Mouse (Mus musculus) cortical plate, adult 2 months (tissue): ENCODE results near the gene Olfr5. TPM values are rescaled to one million over a fixed set of nuclear protein-coding genes. Genes with fewer than 3 reads are reported as not detected.

Experiments
- H3K27ac ChIP-seq: fragments of 200-500 bp; 2 replicates; pipeline ENCODE4 v1.5.1; 2012; ENCODE audit warnings: low read length, control low read depth, inconsistent platforms; ENCODE audit not compliant: insufficient read depth
- H3K4me1 ChIP-seq: fragments of 200-500 bp; 2 replicates; pipeline ENCODE4 v1.6.1; 2011; ENCODE audit warnings: low read length; ENCODE audit not compliant: control insufficient read depth, insufficient read depth
- H3K4me3 ChIP-seq: fragments of 200-500 bp; 2 replicates; pipeline ENCODE4 v1.5.1; 2011; ENCODE audit warnings: mild to moderate bottlenecking, low read length, control low read depth; ENCODE audit not compliant: insufficient read depth
- CTCF ChIP-seq: fragments of 200-500 bp; IDR thresholded peaks from 2 replicates; pipeline ENCODE4 v1.5.1; 2011; ENCODE audit warnings: mild to moderate bottlenecking, control low read depth, low read length; ENCODE audit not compliant: insufficient read depth; ENCODE audit errors: extremely low read depth
- POLR2A ChIP-seq: fragments of 200-500 bp; IDR thresholded peaks from 2 replicates; pipeline ENCODE4 v1.6.1; 2011; ENCODE audit warnings: mild to moderate bottlenecking, low read length, control low read depth; ENCODE audit not compliant: insufficient read depth; ENCODE audit errors: extremely low read depth
- polyA plus RNA-seq: library from polyadenylated mRNA; depleted of rRNA; stranded (reverse); fragments of >200 nt; gene quantifications from 2 replicates; pipeline ENCODE4 v1.2.3, GENCODE M21; 2012; rRNA removed

Olfr5 gene
- polyA plus RNA-seq, 1 experiment: not detected

- Histone ChIP-seq H3K27ac (no peak overlapping the region), H3K4me1 (no peaks in the 10 kb centered on the region), H3K4me3 (no peak overlapping the region)
- TF ChIP-seq CTCF: no peak
- no peak for TF ChIP-seq POLR2A
These were observed 39.0 kb downstream of the Olfr5 start for GRCm38 (mm10) chr7:6447771-6448170.

GRCm38 (mm10) chr7:6441173-6441572 lies 45.6 kb downstream of the Olfr5 start:
- Histone ChIP-seq H3K27ac (no peak overlapping the region), H3K4me1 (no peaks in the 10 kb centered on the region), H3K4me3 (no peak overlapping the region)
- no peak for TF ChIP-seq POLR2A
- no peak for TF ChIP-seq CTCF

DNA sequence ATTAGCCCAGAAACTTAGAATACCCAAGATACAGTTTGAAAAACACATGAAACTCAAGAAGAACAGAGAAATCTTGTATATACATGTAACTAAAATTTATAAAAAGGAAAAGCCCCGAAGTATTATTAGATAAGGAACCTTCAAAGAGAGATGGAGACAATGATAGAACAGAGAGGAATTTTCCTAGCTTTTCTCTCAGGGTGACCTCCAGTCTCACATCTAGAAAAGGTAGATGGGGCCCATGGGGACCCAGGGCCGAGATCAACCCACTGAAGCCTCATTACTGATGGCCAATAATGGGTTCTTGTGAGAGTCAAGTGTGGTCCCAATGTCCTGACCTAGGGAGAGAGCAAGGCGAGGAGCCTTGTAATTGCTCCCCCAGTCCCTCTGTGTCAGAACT lies 48.4 kb downstream of the Olfr5 start, which contains the start of gene Olfr1344:
Gene Olfr1344 (plus strand): TSS at position 301 of the 400 bp plus-strand sequence.
- no peaks in the 10 kb centered on the region for H3K4me1 ChIP-seq
- H3K4me3 ChIP-seq: no peak within 1 kb of the TSS
- no peak within 1 kb of the TSS for H3K27ac ChIP-seq
- TF ChIP-seq CTCF (no peak), POLR2A (no peak)

- H3K27ac ChIP-seq: no peak overlapping the region
- H3K4me3 ChIP-seq: no peak overlapping the region
- no peaks in the 10 kb centered on the region for H3K4me1 ChIP-seq
- TF ChIP-seq CTCF (peak; percentile 44), POLR2A (no peak)
These were observed 56.4 kb downstream of the Olfr5 start for GRCm38 (mm10) chr7:6430342-6430741.

DNA sequence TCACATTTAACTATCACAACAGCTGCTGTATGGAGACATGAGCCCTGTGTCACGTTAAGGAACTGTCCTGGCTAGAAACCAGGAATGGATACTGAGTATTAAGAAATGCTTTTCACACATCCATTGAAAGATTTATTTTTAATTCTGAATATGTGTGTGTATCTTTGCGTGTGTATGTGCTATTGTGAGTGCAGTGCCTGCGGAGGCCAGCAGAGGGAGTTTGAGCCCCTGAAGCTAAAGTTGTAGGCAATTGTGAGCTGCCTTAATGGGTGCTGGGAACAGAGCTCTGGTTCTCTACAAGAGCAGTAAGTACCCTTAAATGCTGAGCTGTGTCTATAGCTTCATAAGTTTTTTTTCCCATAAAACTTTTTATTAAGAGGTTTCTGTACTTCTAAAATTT lies 57.4 kb downstream of the Olfr5 start:
- Histone ChIP-seq H3K27ac (no peak overlapping the region), H3K4me3 (no peak overlapping the region), H3K4me1 (no peaks in the 10 kb centered on the region)
- TF ChIP-seq CTCF (no peak), POLR2A (no peak)

Other genes with a start within 250 kb of the Olfr5 start
- gene Epp13, start 234.2 kb downstream of the Olfr5 start, polyA plus RNA-seq: not detected in 2 replicates
- 7.1 and 7.7 TPM in 2 replicates for gene Zfp667, start 200.4 kb downstream of the Olfr5 start, polyA plus RNA-seq
- 7.6 and 8.0 TPM in 2 replicates for gene Zfp583, start 155.7 kb downstream of the Olfr5 start, polyA plus RNA-seq
- 3.4 and 4.2 TPM in 2 replicates for gene Gm3854, start 143.2 kb downstream of the Olfr5 start, polyA plus RNA-seq
- gene Zfp78, start 123.7 kb downstream of the Olfr5 start, polyA plus RNA-seq: 2.6 and 3.1 TPM in 2 replicates
- 8.1 and 8.6 TPM in 2 replicates for gene Zfp28, start 103.6 kb downstream of the Olfr5 start, polyA plus RNA-seq
- gene Smim17, start 88.2 kb downstream of the Olfr5 start, polyA plus RNA-seq: 7.5 and 7.6 TPM in 2 replicates
- 0.09 and 0.33 TPM in 2 replicates for gene Gm20715, start 76.7 kb downstream of the Olfr5 start, polyA plus RNA-seq
- 1.8 and 2.4 TPM in 2 replicates for gene Olfr1344, start 48.3 kb downstream of the Olfr5 start, polyA plus RNA-seq
- gene Olfr1336, start 30.8 kb downstream of the Olfr5 start, polyA plus RNA-seq: not detected in 2 replicates
- not detected in 2 replicates for gene Olfr1346, start 19.8 kb downstream of the Olfr5 start, polyA plus RNA-seq
- not detected in 2 replicates for gene Olfr1347, start 12.8 kb upstream of the Olfr5 start, polyA plus RNA-seq
- gene Olfr1348, start 21.8 kb upstream of the Olfr5 start, polyA plus RNA-seq: not detected in 2 replicates
- gene Olfr1349, start 36.0 kb upstream of the Olfr5 start, polyA plus RNA-seq: 0.04 TPM in 1 of 2 replicates, not detected in the other
- gene Olfr1350, start 77.9 kb upstream of the Olfr5 start, polyA plus RNA-seq: not detected in 2 replicates
- 1.8 and 2.0 TPM in 2 replicates for gene Zim1, start 209.5 kb upstream of the Olfr5 start, polyA plus RNA-seq
- gene Peg3, start 243.5 kb upstream of the Olfr5 start, polyA plus RNA-seq: 109 and 119 TPM in 2 replicates
- gene Usp29, start 243.6 kb upstream of the Olfr5 start, polyA plus RNA-seq: 10.5 and 10.7 TPM in 2 replicates